In the genomic region with DNA sequence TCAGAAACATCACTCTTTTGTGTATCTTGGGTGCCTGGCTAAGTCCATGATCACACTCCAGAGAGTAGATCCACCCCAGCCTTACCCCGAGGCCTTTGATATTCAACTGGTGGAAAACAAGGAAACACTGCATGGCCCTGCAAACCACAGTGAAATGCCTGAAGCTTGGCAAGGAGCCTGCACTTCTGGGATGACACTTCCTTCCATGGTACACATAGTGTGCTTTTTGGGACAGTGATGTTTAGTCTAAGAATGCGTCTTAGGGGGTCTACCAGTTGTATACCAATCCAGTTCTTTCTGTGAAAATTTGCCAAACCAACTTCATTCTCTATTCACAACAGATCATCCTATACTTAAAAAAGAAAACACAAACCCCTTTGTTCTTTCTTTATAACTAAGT, we compare ENCODE assay signal across 19 mouse cellular contexts.
"Had no signal": no experiment of that assay in that cellular context is flagged by ENCODE, and none has a peak within 500 bp of the region (broad histone marks: within the 10 kb centered on the region; RNA-seq: fewer than 3 reads in every experiment).

No protein-coding gene starts in this region.

- H3K9ac ChIP-seq: liver, embryonic 13.5 days; liver, embryonic 15.5 days; liver, postnatal 0 days; midbrain, embryonic 12.5 days; midbrain, embryonic 15.5 days; neural tube, embryonic 13.5 days; neural tube, embryonic 15.5 days had no signal

- H3K9me3 ChIP-seq: liver, embryonic 13.5 days; liver, embryonic 15.5 days; midbrain, embryonic 10.5 days; midbrain, embryonic 12.5 days; midbrain, embryonic 15.5 days; neural tube, embryonic 13.5 days; neural tube, embryonic 15.5 days had no signal

- H3K36me3 ChIP-seq: liver, embryonic 13.5 days; liver, embryonic 15.5 days; midbrain, embryonic 10.5 days; midbrain, embryonic 12.5 days; midbrain, embryonic 15.5 days; neural tube, embryonic 13.5 days; neural tube, embryonic 15.5 days had no signal

- H3K27ac ChIP-seq: liver, embryonic 13.5 days; liver, embryonic 15.5 days; midbrain, embryonic 10.5 days; midbrain, embryonic 12.5 days; midbrain, embryonic 15.5 days; neural tube, embryonic 13.5 days; neural tube, embryonic 15.5 days had no signal

- H3K4me2 ChIP-seq: liver, embryonic 11.5 days; liver, embryonic 13.5 days; liver, embryonic 15.5 days; midbrain, embryonic 12.5 days; midbrain, embryonic 15.5 days; neural tube, embryonic 13.5 days; neural tube, embryonic 15.5 days had no signal

- ATAC-seq: liver, postnatal 0 days; midbrain, embryonic 15.5 days had no signal

- H3K4me1 ChIP-seq: liver, embryonic 13.5 days; liver, embryonic 15.5 days had no signal

- DNase-seq: liver; liver, embryonic 13.5 days; liver, postnatal 0 days; retina, postnatal 1 day; right cerebral cortex, adult 18-20 months; right cerebral cortex, postnatal 25 days; right cerebral cortex, postnatal 4 days; spleen, adult 18-20 months; thymus, adult 18-20 months; thymus, postnatal 14 days; thymus, postnatal 36 days had no signal

- H3K4me3 ChIP-seq: liver, embryonic 13.5 days; liver, embryonic 15.5 days; midbrain, embryonic 10.5 days; midbrain, embryonic 12.5 days; midbrain, embryonic 15.5 days; myocyte; neural tube, embryonic 13.5 days; neural tube, embryonic 15.5 days had no signal

- H3K27me3 ChIP-seq: liver, embryonic 13.5 days; liver, embryonic 15.5 days; midbrain, embryonic 12.5 days; midbrain, embryonic 15.5 days; neural tube, embryonic 13.5 days; neural tube, embryonic 15.5 days had no signal
